Mouse (Mus musculus) forebrain, embryonic 16.5 days (tissue): ENCODE data around the gene Commd2. TPM values are rescaled to one million over a fixed set of nuclear protein-coding genes. Genes with fewer than 3 reads are reported as not detected.

ENCODE experiments used
- ATAC-seq: fragments of 200-750 bp; cut with Nextera tagmentation; 2 replicates; pipeline ENCODE4 v1.8.0; 2017; ENCODE audit warnings: mild to moderate bottlenecking, moderate library complexity
- H3K27ac ChIP-seq: fragments of 300-500 bp; sonication (generic); 2 replicates; pipeline ENCODE4 v1.5.1; 2014; ENCODE audit warnings: low read length, control low read depth
- H3K27me3 ChIP-seq: fragments of 300-500 bp; sonication (generic); replicated peaks from 2 replicates; pipeline ENCODE4 v1.6.1; 2014; ENCODE audit warnings: low read length; ENCODE audit not compliant: control insufficient read depth, insufficient read depth
- H3K36me3 ChIP-seq: fragments of 300-500 bp; sonication (generic); 2 replicates; pipeline ENCODE4 v1.6.1; 2014; ENCODE audit not compliant: control insufficient read depth, insufficient read depth
- H3K4me1 ChIP-seq: fragments of 300-500 bp; sonication (generic); replicated peaks from 2 replicates; pipeline ENCODE4 v1.6.1; 2014; ENCODE audit warnings: low read length; ENCODE audit not compliant: control insufficient read depth, insufficient read depth
- H3K4me2 ChIP-seq: fragments of 300-500 bp; sonication (generic); 2 replicates; pipeline ENCODE4 v1.6.1; 2014; ENCODE audit warnings: mild to moderate bottlenecking, low read length, control low read depth
- H3K4me3 ChIP-seq: fragments of 300-500 bp; sonication (generic); replicated peaks from 2 replicates; pipeline ENCODE4 v1.5.1; 2014; ENCODE audit warnings: mild to moderate bottlenecking, low read length, control low read depth
- H3K9ac ChIP-seq: fragments of 300-500 bp; sonication (generic); replicated peaks from 2 replicates; pipeline ENCODE4 v1.6.1; 2014; ENCODE audit warnings: low read depth, low read length, control low read depth
- H3K9me3 ChIP-seq: fragments of 300-500 bp; sonication (generic); 2 replicates; pipeline ENCODE4 v1.6.1; 2016; ENCODE audit warnings: low read length; ENCODE audit not compliant: control insufficient read depth
- WGBS: fragments of 180-500 bp; shearing (Covaris S2); extraction: QIAGEN DNeasy Blood & Tissue Kit; methylation state at CpG from one replicate; pipeline ENCODE4 v1.1.7; 2014; 5-methylcytosine and 5-hydroxymethylcytosine counted together
- polyA plus RNA-seq: library from polyadenylated mRNA; unstranded; fragments of >200 nt; fragmentation: Nextera tagmentation; extraction: Ambion mirVana; gene quantifications from 2 replicates; pipeline ENCODE4 v1.2.1, GENCODE M21; 2015

The Commd2 gene
- polyA plus RNA-seq, 1 experiment from 2014 or later = 69.9 TPM

DNA sequence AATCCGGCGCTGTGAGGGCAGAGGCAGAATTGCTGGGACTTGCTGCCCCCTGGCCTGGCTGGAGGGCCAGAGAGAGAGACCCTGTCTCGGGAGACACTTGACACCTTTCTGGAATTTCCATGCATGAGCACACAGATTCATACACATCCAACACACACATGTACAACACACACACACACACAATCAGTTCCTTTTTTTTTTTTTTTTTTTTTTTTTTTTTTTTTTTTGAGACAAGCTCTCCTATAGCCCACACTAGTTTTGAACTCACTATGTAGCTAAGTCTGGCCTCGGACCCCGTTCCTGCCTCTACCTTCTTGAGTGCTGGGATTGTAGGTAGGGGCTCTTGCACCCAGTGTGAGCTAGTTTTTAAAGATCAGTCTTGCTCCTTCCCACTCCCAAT is 14.4 kb upstream of the Commd2 start:
- 87% methylated on average over 5 of the region's 5 CpGs for WGBS
- Histone ChIP-seq H3K4me1 (peaks cover 3% of the 10 kb centered on the region; the same call in 1 of the 2 replicates), H3K9me3 (no peaks in the 10 kb centered on the region), H3K9ac (no peak overlapping the region), H3K27me3 (no peaks in the 10 kb centered on the region), H3K27ac (no peak overlapping the region), H3K4me3 (no peak overlapping the region), H3K36me3 (no peaks in the 10 kb centered on the region), H3K4me2 (no peak overlapping the region)
- ATAC-seq = no peak

DNA sequence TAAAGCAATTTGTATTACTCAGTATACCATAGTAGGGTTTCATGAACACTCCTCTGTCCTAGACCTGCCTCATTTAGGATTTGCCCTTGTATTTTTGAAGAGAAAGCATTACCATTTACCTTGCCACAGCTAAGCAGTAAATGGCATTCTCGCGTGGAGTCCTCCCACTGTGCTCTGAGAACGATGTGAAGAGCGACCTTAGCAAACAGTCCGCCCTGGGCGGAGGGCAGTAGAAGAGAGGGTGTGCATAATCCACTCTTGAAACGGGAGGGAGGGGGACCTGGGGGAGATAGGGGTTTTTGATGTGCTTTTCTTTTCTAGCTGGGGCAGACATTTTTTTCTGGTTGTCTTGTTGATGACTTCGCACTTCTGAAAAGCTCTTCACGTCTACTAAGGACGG is 13.2 kb upstream of the Commd2 start:
- Histone ChIP-seq H3K9me3 (no peaks in the 10 kb centered on the region), H3K4me3 (no peak overlapping the region), H3K4me2 (no peak overlapping the region), H3K27me3 (no peaks in the 10 kb centered on the region), H3K4me1 (peaks cover 3% of the 10 kb centered on the region; the same call in 1 of the 2 replicates), H3K27ac (no peak overlapping the region), H3K9ac (no peak overlapping the region), H3K36me3 (no peaks in the 10 kb centered on the region)
- no peak for ATAC-seq
- WGBS = 77% methylated on average over 10 of the region's 10 CpGs

DNA sequence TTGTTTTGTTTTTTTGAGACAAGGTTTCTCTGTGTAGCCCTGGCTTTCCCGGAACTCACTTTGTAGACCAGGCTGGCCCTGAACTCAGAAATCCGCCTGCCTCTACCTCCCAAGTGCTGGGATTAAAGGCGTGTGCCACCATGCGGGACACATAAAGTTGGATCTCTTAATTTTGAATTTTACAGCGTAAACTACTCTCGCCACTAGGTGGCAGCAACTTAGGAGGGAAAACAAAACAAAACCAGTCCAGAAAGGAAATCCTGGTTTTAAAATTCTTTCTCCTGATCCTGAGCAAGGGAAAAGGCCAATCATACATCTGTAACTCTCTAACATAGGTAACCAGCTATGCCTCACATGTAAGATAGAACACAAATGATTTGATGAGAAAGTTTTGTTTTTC is 12.2 kb upstream of the Commd2 start:
- Histone ChIP-seq H3K36me3 (no peaks in the 10 kb centered on the region), H3K4me2 (no peak overlapping the region), H3K9me3 (no peaks in the 10 kb centered on the region), H3K27ac (no peak overlapping the region), H3K9ac (no peak overlapping the region), H3K27me3 (no peaks in the 10 kb centered on the region), H3K4me1 (peaks cover 3% of the 10 kb centered on the region; the same call in 1 of the 2 replicates), H3K4me3 (no peak overlapping the region)
- no peak for ATAC-seq
- WGBS = 22% methylated on average over 6 of the region's 6 CpGs

DNA sequence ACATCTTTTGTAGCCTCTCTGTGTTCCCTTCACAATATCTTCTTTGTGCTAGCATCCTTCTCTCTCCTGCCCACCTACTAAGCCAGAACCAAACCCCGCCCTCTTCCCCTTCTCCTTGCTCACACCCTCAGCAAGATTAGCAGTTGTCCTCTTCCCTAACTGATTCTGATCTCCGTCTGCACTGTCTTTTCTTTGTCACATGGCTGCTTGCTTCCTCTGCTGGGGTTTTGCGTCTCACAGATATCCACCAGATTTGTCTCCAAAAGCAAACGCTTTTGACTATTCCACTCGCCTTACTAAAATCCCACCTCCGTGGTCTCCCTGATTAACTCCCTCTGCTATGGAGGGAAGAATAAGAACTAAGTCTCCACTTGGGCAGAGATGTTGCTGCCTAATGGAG is 7.1 kb upstream of the Commd2 start:
- Histone ChIP-seq H3K4me3 (no peak overlapping the region), H3K9me3 (no peaks in the 10 kb centered on the region), H3K4me2 (no peak overlapping the region), H3K9ac (no peak overlapping the region), H3K27me3 (no peaks in the 10 kb centered on the region), H3K27ac (no peak overlapping the region), H3K36me3 (no peaks in the 10 kb centered on the region), H3K4me1 (no peaks in the 10 kb centered on the region)
- WGBS = 68% methylated on average over 6 of the region's 6 CpGs
- ATAC-seq = no peak

DNA sequence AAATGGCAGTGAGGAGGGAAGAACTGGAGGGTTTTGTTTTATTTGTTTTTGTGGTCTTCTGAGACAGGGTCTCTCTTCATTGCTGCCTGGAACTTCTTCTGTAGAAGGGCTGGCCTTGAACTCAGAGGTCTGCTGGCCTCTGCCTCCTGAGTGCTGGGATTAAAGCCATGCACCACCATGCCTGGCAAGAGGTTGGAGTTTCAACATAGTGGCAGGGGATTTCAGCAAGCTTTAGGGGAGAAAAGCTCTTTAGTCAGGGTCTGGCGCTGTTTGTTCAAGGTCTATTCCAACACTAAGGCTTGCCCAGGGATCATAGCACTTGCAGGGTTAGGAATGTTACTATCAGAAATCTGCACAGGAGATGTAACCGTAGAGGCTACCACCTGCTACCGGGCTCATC is 2.1 kb upstream of the Commd2 start:
- H3K27me3 ChIP-seq = 0 out of 2 replicates have a peak, but pooled peaks cover 4% of the 10 kb centered on the region
- no peak overlapping the region for H3K4me2 ChIP-seq
- no peak overlapping the region for H3K4me3 ChIP-seq
- WGBS = 84% methylated on average over 3 of the region's 3 CpGs
- no peaks in the 10 kb centered on the region for H3K36me3 ChIP-seq
- peaks cover 3% of the 10 kb centered on the region for H3K4me1 ChIP-seq
- H3K27ac ChIP-seq = no peak overlapping the region
- no peak for ATAC-seq
- no peaks in the 10 kb centered on the region for H3K9me3 ChIP-seq
- H3K9ac ChIP-seq = no peak overlapping the region

DNA sequence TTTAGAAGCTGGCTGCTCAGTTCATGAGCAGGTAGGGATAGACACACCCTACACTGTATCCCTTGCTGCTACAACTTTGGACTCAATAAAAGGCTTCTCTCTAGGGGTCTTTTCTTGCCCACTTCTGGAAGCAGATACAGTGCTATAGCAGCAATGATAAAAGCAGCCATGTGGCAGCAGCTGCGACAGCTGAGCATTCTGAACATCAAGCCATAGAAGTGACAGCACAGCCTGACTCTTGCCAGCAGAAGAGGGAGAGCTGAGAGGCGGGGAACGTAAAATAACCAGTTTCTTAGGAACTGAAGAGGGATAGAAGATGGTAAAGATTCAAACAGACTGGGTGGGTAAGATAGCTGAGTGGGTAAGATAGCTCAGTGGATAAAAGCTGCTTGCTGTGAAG is 970 bp upstream of the Commd2 start:
- Histone ChIP-seq H3K4me3 (no peak overlapping the region), H3K4me1 (peaks cover 3% of the 10 kb centered on the region), H3K27me3 (0 out of 2 replicates have a peak, but pooled peaks cover 4% of the 10 kb centered on the region), H3K9ac (no peak overlapping the region), H3K36me3 (no peaks in the 10 kb centered on the region), H3K27ac (no peak overlapping the region), H3K4me2 (no peak overlapping the region), H3K9me3 (no peaks in the 10 kb centered on the region)
- WGBS = 86% methylated on average over 3 of the region's 3 CpGs
- no peak for ATAC-seq

DNA sequence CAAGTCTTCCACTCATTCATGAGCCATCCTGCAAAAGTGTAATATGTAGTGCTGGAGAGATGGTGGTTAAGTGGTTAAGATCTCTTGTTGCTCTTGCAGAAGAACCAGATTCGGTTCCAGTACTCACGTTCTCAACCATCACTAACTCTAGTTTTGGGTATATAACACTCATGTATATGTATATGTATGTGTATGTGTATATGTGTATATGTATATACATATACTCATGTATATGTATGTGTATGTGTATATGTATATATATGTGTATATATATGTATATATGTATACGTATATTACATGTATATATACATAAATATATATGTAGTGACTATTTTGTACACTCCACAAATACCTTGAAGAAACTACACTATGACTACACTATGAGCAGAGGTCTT is 347 bp upstream of the Commd2 start:
- Histone ChIP-seq H3K27ac (no peak overlapping the region), H3K4me2 (peak overlapping the region; percentile 90), H3K4me3 (peak overlapping the region; percentile 90), H3K9me3 (no peaks in the 10 kb centered on the region), H3K4me1 (peaks cover 3% of the 10 kb centered on the region), H3K36me3 (no peaks in the 10 kb centered on the region), H3K9ac (peak overlapping the region; percentile 87), H3K27me3 (0 out of 2 replicates have a peak, but pooled peaks cover 4% of the 10 kb centered on the region)
- WGBS = 68% methylated on average over 3 of the region's 3 CpGs
- ATAC-seq = no peak; the same call in 1 of the 2 replicates

DNA sequence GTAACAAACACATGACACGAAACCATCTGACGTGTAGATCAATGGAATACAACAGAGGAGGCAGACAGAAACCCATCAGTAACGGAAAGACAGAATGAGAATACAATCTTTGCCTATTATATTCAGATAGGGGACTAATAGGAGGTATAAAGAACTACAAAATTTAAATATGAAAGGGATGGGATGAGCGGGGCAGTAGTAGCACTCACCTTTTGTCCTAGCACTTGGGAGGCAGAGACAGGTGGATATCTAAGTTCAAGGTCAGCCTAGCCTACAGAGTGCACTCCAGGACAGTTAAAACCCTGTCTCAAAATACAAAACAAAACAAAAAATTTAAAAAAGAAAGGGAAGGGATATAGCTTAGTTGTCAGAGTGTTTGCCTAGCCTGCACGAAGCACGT is 8.3 kb downstream of the Commd2 start:
- H3K27me3 ChIP-seq = no peaks in the 10 kb centered on the region
- no peak overlapping the region for H3K9ac ChIP-seq
- H3K4me1 ChIP-seq = no peaks in the 10 kb centered on the region
- H3K36me3 ChIP-seq = no peaks in the 10 kb centered on the region
- H3K9me3 ChIP-seq = no peaks in the 10 kb centered on the region
- H3K27ac ChIP-seq = no peak overlapping the region
- no peak overlapping the region for H3K4me3 ChIP-seq
- 91% methylated on average over 6 of the region's 6 CpGs for WGBS
- no peak overlapping the region for H3K4me2 ChIP-seq
- ATAC-seq = no peak

DNA sequence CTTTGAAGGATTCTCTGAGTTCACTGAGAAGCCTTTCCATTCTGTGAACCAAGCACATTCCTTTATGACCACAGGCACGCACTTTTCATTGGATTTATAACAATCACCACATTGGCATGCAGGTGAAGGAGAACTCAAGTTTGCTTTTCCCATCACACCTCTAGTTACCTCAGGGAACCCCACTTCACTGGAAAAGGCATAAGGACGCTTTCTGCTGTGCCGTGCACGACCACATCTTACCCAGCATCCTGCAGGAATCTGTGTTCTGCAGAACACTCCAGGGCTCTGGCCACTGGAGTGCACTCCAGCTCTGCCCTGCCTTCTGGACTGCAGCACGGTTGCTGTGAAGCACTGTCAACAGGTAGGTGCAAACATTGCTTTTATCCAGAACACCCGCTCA is 13.9 kb downstream of the Commd2 start:
- no peak for ATAC-seq
- Histone ChIP-seq H3K4me3 (no peak overlapping the region), H3K4me2 (no peak overlapping the region), H3K27me3 (no peaks in the 10 kb centered on the region), H3K9me3 (no peaks in the 10 kb centered on the region), H3K9ac (no peak overlapping the region), H3K4me1 (no peaks in the 10 kb centered on the region), H3K36me3 (no peaks in the 10 kb centered on the region), H3K27ac (no peak overlapping the region)
- WGBS = 78% methylated on average over 6 of the region's 6 CpGs

DNA sequence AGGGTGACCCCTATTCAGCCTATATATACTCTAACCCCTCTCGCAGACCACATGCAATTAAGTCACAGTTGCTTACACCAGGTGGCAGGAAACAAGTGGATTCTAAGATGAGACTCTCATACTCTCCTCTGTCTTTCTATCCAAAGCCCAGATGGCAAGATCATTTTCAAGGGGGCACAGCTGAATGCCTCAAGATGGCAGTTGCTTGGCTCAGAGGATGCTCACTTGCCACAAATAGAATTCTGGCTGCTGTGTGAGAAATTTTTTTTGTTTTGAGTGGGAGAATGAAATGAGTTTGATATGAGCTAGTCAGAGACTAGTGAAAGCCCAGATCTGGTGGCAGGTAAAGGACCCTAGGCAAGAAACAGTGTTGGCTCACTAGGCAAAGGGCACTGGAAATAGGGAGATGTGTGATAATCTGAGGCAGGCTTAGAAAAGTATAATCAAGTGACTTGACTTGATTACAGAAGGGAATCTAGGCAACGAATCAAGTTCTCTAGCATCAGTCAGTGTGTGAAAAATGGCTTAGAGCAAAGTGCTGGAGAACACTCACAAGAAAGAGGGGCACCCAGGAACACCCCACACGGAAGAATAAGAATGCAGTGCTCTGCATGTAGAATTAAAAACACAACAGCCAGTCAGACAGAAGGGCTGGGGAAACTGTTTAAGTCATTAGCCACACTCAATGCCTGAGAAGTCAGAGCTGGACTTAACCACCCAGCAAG is 16.6 kb downstream of the Commd2 start:
- Histone ChIP-seq H3K9me3 (no peaks in the 10 kb centered on the region), H3K4me1 (no peaks in the 10 kb centered on the region), H3K4me3 (no peak overlapping the region), H3K9ac (no peak overlapping the region), H3K27ac (no peak overlapping the region), H3K27me3 (no peaks in the 10 kb centered on the region), H3K36me3 (no peaks in the 10 kb centered on the region), H3K4me2 (no peak overlapping the region)
- ATAC-seq = no peak
- 70% methylated on average over 3 of the region's 3 CpGs for WGBS
